Mouse (Mus musculus): ENCODE measurements around the gene Nrg4.

Nrg4 gene

DNA sequence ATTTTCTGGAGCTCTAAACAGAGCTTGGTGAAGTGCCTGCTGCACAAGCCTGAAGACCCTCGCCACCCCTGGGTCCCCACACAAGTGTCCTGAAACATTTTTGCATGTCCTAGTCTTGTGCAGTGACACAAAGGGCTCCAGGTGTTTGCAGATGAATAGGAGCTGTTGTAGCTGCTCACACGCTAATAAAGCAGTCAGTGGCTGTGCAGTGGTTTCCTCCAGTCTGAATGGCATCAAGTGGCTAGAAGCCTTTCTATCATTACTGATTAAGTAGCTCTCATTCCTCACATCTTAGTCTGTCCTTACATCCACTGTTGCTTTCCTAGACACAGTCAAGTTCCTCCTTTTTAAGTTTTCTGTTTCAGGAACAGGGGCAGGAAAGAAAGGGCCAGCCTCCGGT is 111.0 kb downstream of the Nrg4 start:
- no peak for DNase-seq (ENCODE audit: low read depth, low spot score)

DNA sequence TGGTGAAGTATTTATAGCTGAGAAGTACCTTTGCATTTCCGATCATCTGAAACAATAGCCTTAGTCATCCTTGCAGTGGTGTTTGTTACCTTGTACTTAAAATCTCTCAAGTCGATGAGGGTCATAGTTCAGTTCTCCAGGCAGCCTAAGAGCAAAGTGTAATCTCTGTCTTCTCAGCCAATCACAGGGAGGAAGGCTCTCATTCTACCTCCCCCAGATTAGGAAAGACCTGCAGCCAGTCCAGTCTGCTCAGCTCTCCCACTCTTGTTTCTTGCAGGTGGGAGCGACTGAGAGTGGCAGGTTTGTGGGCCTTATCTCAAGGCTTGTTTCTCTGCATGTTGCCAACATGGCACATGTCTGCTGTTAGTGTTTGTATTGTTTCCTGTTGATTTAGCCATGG is 111.6 kb downstream of the Nrg4 start:
- no peak for DNase-seq (ENCODE audit: low read depth, low spot score)

- DNase-seq (ENCODE audit: low read depth, low spot score): no peak
Observed at GRCm38 (mm10) chr9:55213396-55213795, 113.2 kb downstream of the Nrg4 start.

GRCm38 (mm10) chr9:55211611-55212010 is 115.0 kb downstream of the Nrg4 start:
- no peak for DNase-seq (ENCODE audit: low read depth, low spot score)

GRCm38 (mm10) chr9:55208790-55209481 is 117.7 kb downstream of the Nrg4 start, which contains the start of gene Fbxo22:
Gene Fbxo22 (plus strand): TSS chr9:55208925.
- DNase-seq (ENCODE audit: low read depth, low spot score): peak; percentile 82

- no peak for DNase-seq (ENCODE audit: low read depth, low spot score)
Observed at GRCm38 (mm10) chr9:55208458-55208789, 118.2 kb downstream of the Nrg4 start.

DNA sequence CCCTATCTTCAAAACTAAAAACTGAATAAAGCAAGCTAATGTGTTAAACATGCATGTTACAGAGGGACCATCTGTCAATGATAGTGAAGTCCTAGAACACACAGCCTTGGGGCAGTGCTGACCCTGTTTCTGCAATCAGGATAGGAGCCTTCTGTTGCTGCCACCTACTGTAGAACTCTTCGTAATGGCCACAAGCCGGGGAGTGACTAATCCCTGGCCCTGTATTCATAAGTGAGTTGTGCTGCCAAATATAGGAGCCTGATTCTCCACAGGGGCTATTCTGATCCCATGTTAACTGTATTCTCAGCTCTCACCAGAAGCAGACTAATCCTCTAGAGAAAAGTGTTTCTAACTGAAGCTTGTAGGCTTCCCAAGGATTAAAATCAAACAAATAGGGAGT is 127.3 kb downstream of the Nrg4 start:
- no peak for DNase-seq (ENCODE audit: low read depth, low spot score)

DNA sequence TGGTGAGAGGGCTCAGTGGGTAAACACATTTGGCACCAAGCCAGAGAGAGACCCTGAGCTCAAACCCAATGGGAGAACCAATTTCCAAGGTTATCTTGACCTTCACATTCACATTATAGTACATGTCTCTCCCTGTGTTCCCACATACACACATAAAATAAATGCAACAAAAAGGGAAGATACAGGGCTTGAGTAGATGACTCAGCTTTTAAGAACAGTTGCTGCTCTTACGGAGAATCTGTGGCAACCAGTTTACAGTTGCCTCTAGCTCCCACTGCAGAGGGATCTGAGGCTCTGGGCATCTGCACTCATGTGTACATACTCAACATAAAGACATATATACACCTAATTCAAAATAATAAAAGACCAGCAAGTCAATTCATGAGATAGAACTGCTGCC is 128.4 kb downstream of the Nrg4 start:
- no peak for DNase-seq (ENCODE audit: low read depth, low spot score)

DNA sequence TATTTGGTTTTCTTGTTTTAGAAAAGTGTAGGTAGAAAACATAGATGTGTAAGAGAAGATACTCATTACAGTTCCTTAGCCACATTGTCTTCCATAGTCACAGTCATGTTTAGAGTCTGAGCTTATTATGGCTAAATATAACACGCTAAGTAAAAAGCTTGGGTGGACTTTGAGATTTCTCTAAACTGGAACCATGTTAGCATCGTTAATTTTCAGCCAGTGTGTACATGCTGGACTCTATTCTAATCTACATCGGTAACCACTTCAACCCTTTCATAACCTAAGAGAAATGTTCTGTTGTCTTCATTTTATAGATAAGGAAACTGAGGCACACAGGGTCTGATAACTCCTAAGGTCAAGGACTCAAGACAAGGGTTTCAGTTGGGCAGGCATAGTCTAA is 130.8 kb downstream of the Nrg4 start:
- no peak for DNase-seq (ENCODE audit: low read depth, low spot score)

GRCm38 (mm10) chr9:55174235-55174634 is 152.4 kb downstream of the Nrg4 start:
- DNase-seq (ENCODE audit: low read depth, low spot score): no peak

DNA sequence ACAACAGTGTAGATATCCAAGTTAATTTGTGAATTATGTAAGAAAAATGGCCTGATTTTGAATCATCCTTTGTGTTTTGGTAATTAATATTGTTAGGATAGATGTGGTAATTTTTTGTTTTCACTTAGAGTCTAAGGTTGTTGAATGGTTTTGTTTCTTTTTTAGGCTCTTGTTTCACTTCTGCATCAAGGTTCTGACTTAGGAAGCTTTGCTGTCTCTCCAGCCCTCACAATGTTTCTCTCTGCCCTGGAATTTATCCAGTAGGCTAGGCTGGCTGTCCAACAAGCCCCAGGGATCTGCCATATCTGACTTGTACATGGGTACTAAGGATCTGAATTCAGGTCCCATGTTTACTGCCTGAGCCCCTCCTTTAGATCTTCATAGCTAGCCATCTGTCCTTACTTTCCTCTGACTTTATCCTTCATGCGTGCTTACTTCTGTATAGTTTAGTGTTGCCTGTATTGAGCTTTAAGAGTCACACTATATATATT is 154.4 kb downstream of the Nrg4 start:
- DNase-seq (ENCODE audit: low read depth, low spot score): no peak

- DNase-seq (ENCODE audit: low read depth, low spot score): no peak
Observed at GRCm38 (mm10) chr9:55170655-55171412, 155.8 kb downstream of the Nrg4 start.

Measured in CD4-positive, CD25-positive, alpha-beta regulatory T cell, adult 2 months (primary cell).